Mouse (Mus musculus) lung, adult 2 months (tissue): ENCODE measurements around the gene Mrpl45.

Experiments used
- CTCF ChIP-seq: fragments of 200-500 bp; IDR thresholded peaks from 2 replicates; pipeline ENCODE4 v1.5.1; 2011; ENCODE audit warnings: mild to moderate bottlenecking, low read length, control low read depth; ENCODE audit not compliant: insufficient read depth
- POLR2A ChIP-seq: fragments of 200-500 bp; IDR thresholded peaks from 2 replicates; pipeline ENCODE4 v1.6.1; 2011; ENCODE audit warnings: low read depth, mild to moderate bottlenecking, control low read depth, low read length, borderline replicate concordance; ENCODE audit errors: extremely low read depth

DNA sequence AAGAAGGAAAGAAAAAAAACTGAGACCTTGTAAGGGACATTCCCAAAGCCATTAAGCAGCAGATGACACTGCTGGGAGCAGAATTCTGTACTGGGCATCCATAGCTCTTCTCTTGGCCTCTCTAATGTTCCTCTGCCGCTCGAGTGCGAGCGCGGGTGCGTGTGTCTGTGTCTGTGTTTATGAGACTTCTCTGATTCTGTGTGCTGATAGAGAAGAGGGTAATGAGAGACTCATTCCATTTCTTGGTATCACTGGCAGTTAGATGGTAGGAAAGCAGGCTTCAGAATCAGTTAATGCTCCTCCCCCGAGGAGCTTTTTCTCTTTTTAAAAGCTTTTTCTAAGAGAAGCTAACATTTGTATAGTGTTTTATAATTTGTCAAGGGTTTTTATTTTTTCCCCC, 39.7 kb downstream of the Mrpl45 start:
- TF ChIP-seq POLR2A (no peak), CTCF (no peak)
